Mouse (Mus musculus): ENCODE measurements around the gene Daw1. TPM values are rescaled to one million over a fixed set of nuclear protein-coding genes. Genes with fewer than 3 reads are reported as not detected.

Gene Daw1
- polyA plus RNA-seq, 1 experiment from 2014 or later, result not detected

DNA sequence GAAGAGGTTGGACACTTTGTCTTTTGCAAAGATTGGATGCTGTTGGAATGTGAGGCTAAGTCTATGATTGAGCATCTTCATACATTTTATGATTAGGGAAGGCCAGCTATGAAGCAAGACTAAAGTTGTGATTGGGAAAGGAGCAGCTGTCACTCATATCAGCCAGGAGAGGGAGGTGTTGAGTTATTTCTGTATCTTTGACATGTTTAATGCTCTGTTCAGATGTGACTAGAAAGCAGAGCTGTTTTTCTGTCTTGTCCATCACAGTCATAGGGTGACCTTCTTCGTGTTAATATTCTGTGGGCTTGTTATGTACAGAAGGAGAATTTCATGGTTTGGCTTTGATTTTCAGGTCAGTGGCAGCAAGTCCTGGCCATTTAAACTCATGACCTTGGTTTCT, 63.5 kb downstream of the Daw1 start:
- 79% methylated on average over 1 of the region's 1 CpGs for WGBS
- Histone ChIP-seq H3K9me3 (no peaks in the 10 kb centered on the region), H3K27me3 (replicated peaks; ENCODE audit: low read depth, poor library complexity, severe bottlenecking) (no peaks in the 10 kb centered on the region), H3K27ac (replicated peaks) (no peak overlapping the region), H3K36me3 (replicated peaks) (no peaks in the 10 kb centered on the region), H3K4me3 (no peak overlapping the region), H3K4me1 (no peaks in the 10 kb centered on the region)
- DNase-seq (ENCODE audit: low spot score), result no peak

DNA sequence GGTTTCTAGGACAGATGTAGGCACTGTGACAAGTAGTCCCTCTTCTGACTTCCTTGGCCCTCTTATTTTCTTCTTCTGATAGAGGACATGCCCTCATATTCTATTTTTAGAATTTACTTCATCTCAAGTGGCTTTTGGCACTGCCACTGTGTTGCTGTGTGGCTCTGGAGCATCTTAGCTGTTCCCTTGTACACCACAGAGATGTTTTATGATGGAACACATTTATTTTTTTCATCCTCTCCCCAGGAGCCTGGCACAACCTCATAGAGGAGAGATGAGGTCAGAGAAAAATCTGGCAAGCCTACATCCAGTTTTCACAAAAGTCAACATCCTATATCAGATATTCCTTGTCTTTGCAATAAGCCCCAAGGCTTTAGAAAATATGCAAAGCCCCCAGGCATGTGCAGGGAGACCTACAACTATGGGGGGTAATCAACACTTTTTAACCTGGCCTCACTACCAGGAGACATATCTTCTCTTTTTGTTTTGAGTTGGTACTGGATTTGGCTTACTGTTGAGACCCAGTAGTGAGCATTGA, 64.9 kb downstream of the Daw1 start:
- Histone ChIP-seq H3K36me3 (replicated peaks) (no peaks in the 10 kb centered on the region), H3K27me3 (replicated peaks; ENCODE audit: low read depth, poor library complexity, severe bottlenecking) (no peaks in the 10 kb centered on the region), H3K4me1 (no peaks in the 10 kb centered on the region), H3K4me3 (no peak overlapping the region), H3K27ac (replicated peaks) (no peak overlapping the region), H3K9me3 (no peaks in the 10 kb centered on the region)
- DNase-seq (ENCODE audit: low spot score), result no peak

DNA sequence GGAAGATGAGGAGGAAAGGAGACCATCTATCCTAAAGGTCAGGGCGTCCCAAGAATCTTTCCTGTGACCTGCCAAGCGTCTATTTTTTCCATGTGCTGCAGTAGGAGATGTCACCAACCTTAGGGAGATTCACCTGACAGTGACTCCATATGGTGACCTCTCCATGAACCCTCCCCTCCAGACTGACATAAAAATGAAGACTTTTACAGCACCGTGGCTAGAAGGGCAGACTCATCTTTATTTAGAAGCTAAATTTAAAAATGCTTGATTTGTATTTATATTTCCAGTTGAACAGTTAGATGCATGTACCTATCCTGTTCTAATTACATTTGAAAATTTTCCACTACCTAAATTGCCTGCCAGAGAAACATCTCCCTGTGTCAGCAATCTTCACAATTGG, 68.4 kb downstream of the Daw1 start:
- Histone ChIP-seq H3K27ac (replicated peaks) (no peak overlapping the region), H3K27me3 (replicated peaks; ENCODE audit: low read depth, poor library complexity, severe bottlenecking) (no peaks in the 10 kb centered on the region), H3K36me3 (replicated peaks) (no peaks in the 10 kb centered on the region), H3K4me1 (no peaks in the 10 kb centered on the region), H3K4me3 (no peak overlapping the region), H3K9me3 (no peaks in the 10 kb centered on the region)
- no peak for DNase-seq (ENCODE audit: low spot score)
- 90% methylated on average over 3 of the region's 3 CpGs for WGBS

DNA sequence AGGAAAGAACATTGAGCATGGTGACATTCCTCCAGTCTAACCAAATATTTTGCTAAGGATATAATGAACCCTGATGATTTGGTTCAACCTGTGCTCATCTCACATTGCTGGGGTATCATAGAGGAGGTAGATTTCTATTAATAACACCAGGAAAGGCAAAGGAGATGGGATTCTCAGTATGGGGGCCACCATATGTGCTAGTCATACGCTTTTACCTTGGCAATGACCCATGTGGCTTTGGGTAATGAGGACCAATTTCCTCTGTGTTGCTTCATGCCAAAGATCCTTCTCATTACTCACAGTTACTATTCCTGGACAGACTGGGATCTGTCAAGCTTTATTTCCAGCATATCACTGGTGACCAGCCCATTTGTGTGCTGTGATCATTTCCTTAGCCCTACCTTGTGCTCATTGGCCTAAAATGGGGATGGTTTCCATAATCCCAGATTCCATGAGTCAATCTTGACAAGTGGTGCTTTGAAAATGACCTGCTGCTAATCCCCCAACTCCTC, 88.7 kb downstream of the Daw1 start:
- H3K4me3 ChIP-seq, result no peak overlapping the region
- DNase-seq (ENCODE audit: low spot score), result no peak
- WGBS, result 92% methylated on average over 1 of the region's 1 CpGs
- no peaks in the 10 kb centered on the region for H3K27me3 ChIP-seq (replicated peaks; ENCODE audit: low read depth, poor library complexity, severe bottlenecking)
- no peaks in the 10 kb centered on the region for H3K9me3 ChIP-seq
- no peak overlapping the region for H3K27ac ChIP-seq (replicated peaks)
- H3K36me3 ChIP-seq (replicated peaks), result no peaks in the 10 kb centered on the region
- H3K4me1 ChIP-seq, result no peaks in the 10 kb centered on the region

DNA sequence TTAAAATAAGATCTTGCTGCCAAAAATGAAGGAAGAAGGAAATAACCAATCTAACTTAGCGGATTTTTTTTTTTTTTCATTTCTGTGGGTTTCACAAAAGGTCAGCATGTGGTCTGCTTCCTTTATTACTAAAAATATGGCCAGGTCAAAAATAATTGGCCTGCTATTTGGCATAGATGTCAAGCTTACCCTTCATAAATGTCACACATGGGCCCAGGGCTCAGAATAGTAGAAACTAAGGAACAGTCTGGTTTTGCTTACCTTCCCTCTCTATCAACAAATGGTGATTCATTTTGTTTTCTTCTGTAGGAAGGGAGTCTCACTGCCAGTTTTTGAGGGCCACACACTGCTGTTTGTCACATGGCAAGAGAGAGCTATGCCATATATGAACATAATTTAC, 92.2 kb downstream of the Daw1 start:
- H3K27ac ChIP-seq (replicated peaks), result no peak overlapping the region
- no peaks in the 10 kb centered on the region for H3K4me1 ChIP-seq
- no peak for DNase-seq (ENCODE audit: low spot score)
- no peaks in the 10 kb centered on the region for H3K27me3 ChIP-seq (replicated peaks; ENCODE audit: low read depth, poor library complexity, severe bottlenecking)
- 84% methylated on average over 1 of the region's 1 CpGs for WGBS
- H3K4me3 ChIP-seq, result no peak overlapping the region
- H3K9me3 ChIP-seq, result no peaks in the 10 kb centered on the region
- H3K36me3 ChIP-seq (replicated peaks), result no peaks in the 10 kb centered on the region

Other genes with a start within 250 kb of the Daw1 start
- 0.25 TPM in 1 of 2 replicates, not detected in the other for gene A030005L19Rik, start 246.4 kb upstream of the Daw1 start, polyA plus RNA-seq (2016; fragmentation: Nextera tagmentation; extraction: Ambion mirVana)
- not detected in 2 replicates for gene A030014E15Rik, start 234.8 kb upstream of the Daw1 start, polyA plus RNA-seq (2016; fragmentation: Nextera tagmentation; extraction: Ambion mirVana)
- gene Gm6217, start 228.4 kb upstream of the Daw1 start, polyA plus RNA-seq (2016; fragmentation: Nextera tagmentation; extraction: Ambion mirVana), result not detected in 2 replicates
- gene A030003K21Rik, start 216.4 kb upstream of the Daw1 start, polyA plus RNA-seq (2016; fragmentation: Nextera tagmentation; extraction: Ambion mirVana), result not detected in 2 replicates
- not detected in 2 replicates for gene Gm7544, start 203.7 kb upstream of the Daw1 start, polyA plus RNA-seq (2016; fragmentation: Nextera tagmentation; extraction: Ambion mirVana)
- gene Gm47955, start 199.5 kb upstream of the Daw1 start, polyA plus RNA-seq (2016; fragmentation: Nextera tagmentation; extraction: Ambion mirVana), result not detected in 2 replicates
- not detected in 2 replicates for gene Gm47959, start 159.2 kb upstream of the Daw1 start, polyA plus RNA-seq (2016; fragmentation: Nextera tagmentation; extraction: Ambion mirVana)
- 0.25 and 0.30 TPM in 2 replicates for gene Slc19a3, start 121.3 kb upstream of the Daw1 start, polyA plus RNA-seq (2016; fragmentation: Nextera tagmentation; extraction: Ambion mirVana)
- gene Krtap28-10, start 117.3 kb upstream of the Daw1 start, polyA plus RNA-seq (2016; fragmentation: Nextera tagmentation; extraction: Ambion mirVana), result not detected in 2 replicates
- not detected in 2 replicates for gene Gm47969, start 114.8 kb upstream of the Daw1 start, polyA plus RNA-seq (2016; fragmentation: Nextera tagmentation; extraction: Ambion mirVana)
- not detected in 2 replicates for gene A030005K14Rik, start 100.4 kb upstream of the Daw1 start, polyA plus RNA-seq (2016; fragmentation: Nextera tagmentation; extraction: Ambion mirVana)
- gene Krtap28-13, start 98.8 kb upstream of the Daw1 start, polyA plus RNA-seq (2016; fragmentation: Nextera tagmentation; extraction: Ambion mirVana), result not detected in 2 replicates
- not detected in 2 replicates for gene Ccl20, start 43.0 kb upstream of the Daw1 start, polyA plus RNA-seq (2016; fragmentation: Nextera tagmentation; extraction: Ambion mirVana)
- gene Sphkap, start 248.4 kb downstream of the Daw1 start, polyA plus RNA-seq (2016; fragmentation: Nextera tagmentation; extraction: Ambion mirVana), result 0.39 and 0.56 TPM in 2 replicates